Mouse (Mus musculus) ES-E14 (cell line): ENCODE measurements around the gene Poc1a.

Experiments used
- ZC3H11A ChIP-seq: IDR thresholded peaks from 2 replicates; pipeline ENCODE4 v1.6.1; 2012; ENCODE audit warnings: low read depth, mild to moderate bottlenecking, inconsistent platforms, low read length, borderline replicate concordance
- ZNF384 ChIP-seq: IDR thresholded peaks from 2 replicates; pipeline ENCODE4 v1.6.1; 2012; ENCODE audit warnings: low read depth, low read length, inconsistent platforms

GRCm38 (mm10) chr9:106393548-106393947, 112.7 kb downstream of the Poc1a start:
- TF ChIP-seq ZNF384 (no peak), ZC3H11A (no peak)
